Mouse (Mus musculus): ENCODE results near the gene Mthfd1l.

The Mthfd1l gene

GRCm38 (mm10) chr10:4079643-4080244, 106.8 kb downstream of the Mthfd1l start:
- no peak for DNase-seq (ENCODE audit: low read depth)

- no peak for DNase-seq (ENCODE audit: low read depth)
Measured at GRCm38 (mm10) chr10:4083609-4084008, 110.7 kb downstream of the Mthfd1l start.

- no peak for DNase-seq (ENCODE audit: low read depth)
Measured at GRCm38 (mm10) chr10:4084907-4085306, 112.0 kb downstream of the Mthfd1l start.

- DNase-seq (ENCODE audit: low read depth): no peak
Measured at GRCm38 (mm10) chr10:4085363-4086141, 112.6 kb downstream of the Mthfd1l start.

GRCm38 (mm10) chr10:4087563-4087962, 114.6 kb downstream of the Mthfd1l start:
- no peak for DNase-seq (ENCODE audit: low read depth)

GRCm38 (mm10) chr10:4088744-4089414, 116.0 kb downstream of the Mthfd1l start:
- no peak for DNase-seq (ENCODE audit: low read depth)

GRCm38 (mm10) chr10:4089885-4090284, 117.0 kb downstream of the Mthfd1l start:
- DNase-seq (ENCODE audit: low read depth): no peak

GRCm38 (mm10) chr10:4092990-4093389, 120.1 kb downstream of the Mthfd1l start:
- no peak for DNase-seq (ENCODE audit: low read depth)

- DNase-seq (ENCODE audit: low read depth): no peak
Measured at GRCm38 (mm10) chr10:4094093-4094817, 121.3 kb downstream of the Mthfd1l start.

GRCm38 (mm10) chr10:4096151-4096550, 123.2 kb downstream of the Mthfd1l start:
- no peak for DNase-seq (ENCODE audit: low read depth)

GRCm38 (mm10) chr10:4100007-4100406, 127.1 kb downstream of the Mthfd1l start:
- DNase-seq (ENCODE audit: low read depth): no peak

- no peak for DNase-seq (ENCODE audit: low read depth)
Measured at GRCm38 (mm10) chr10:4105676-4106528, 133.0 kb downstream of the Mthfd1l start.

- DNase-seq (ENCODE audit: low read depth): no peak
Measured at GRCm38 (mm10) chr10:4107661-4108338, 134.9 kb downstream of the Mthfd1l start.

GRCm38 (mm10) chr10:4108462-4108861, 135.5 kb downstream of the Mthfd1l start:
- no peak for DNase-seq (ENCODE audit: low read depth)

GRCm38 (mm10) chr10:4111095-4111794, 138.3 kb downstream of the Mthfd1l start:
- no peak for DNase-seq (ENCODE audit: low read depth)

GRCm38 (mm10) chr10:4111795-4112139, 138.8 kb downstream of the Mthfd1l start:
- DNase-seq (ENCODE audit: low read depth): no peak

GRCm38 (mm10) chr10:4112611-4113327, 139.9 kb downstream of the Mthfd1l start:
- no peak for DNase-seq (ENCODE audit: low read depth)

GRCm38 (mm10) chr10:4113328-4113658, 140.4 kb downstream of the Mthfd1l start:
- no peak for DNase-seq (ENCODE audit: low read depth)

GRCm38 (mm10) chr10:4116653-4117052, 143.7 kb downstream of the Mthfd1l start:
- no peak for DNase-seq (ENCODE audit: low read depth)

GRCm38 (mm10) chr10:4117091-4117490, 144.2 kb downstream of the Mthfd1l start:
- DNase-seq (ENCODE audit: low read depth): no peak
